ENCODE assay signal across 12 mouse cellular contexts in genomic region chr14:11775951-11776495, GRCm38 (mm10).
DNase-seq lines count a peak whose midpoint lies in the region; ATAC-seq and TF ChIP-seq lines count a peak whose summit lies in the region.
"Had no signal": no experiment of that assay in that cellular context is flagged by ENCODE, and none has a peak within 500 bp of the region (broad histone marks: within the 10 kb centered on the region; RNA-seq: fewer than 3 reads in every experiment).

No protein-coding gene starts in this region.

- no peaks in the 10 kb centered on the region for H3K9me3 ChIP-seq in hindbrain, embryonic 14.5 days (ENCODE audit: control insufficient read depth, low read length)
- no peaks in the 10 kb centered on the region for H3K9me3 ChIP-seq in hindbrain, embryonic 11.5 days (ENCODE audit: control insufficient read depth, low read length)
- H3K9me3 ChIP-seq: limb, embryonic 12.5 days; stomach, embryonic 15.5 days had no signal

- no peaks in the 10 kb centered on the region for H3K27me3 ChIP-seq in hindbrain, embryonic 14.5 days (ENCODE audit: control insufficient read depth, insufficient read depth, low read length)
- H3K27me3 ChIP-seq in hindbrain, embryonic 11.5 days (ENCODE audit: control insufficient read depth, insufficient read depth, low read length) = no peaks in the 10 kb centered on the region
- H3K27me3 ChIP-seq: limb, embryonic 12.5 days; megakaryocyte, embryonic 14.5 days; stomach, embryonic 15.5 days had no signal

- ATAC-seq in hindbrain, embryonic 14.5 days (ENCODE audit: low FRiP score) = no peak
- ATAC-seq in hindbrain, embryonic 11.5 days (ENCODE audit: low FRiP score) = no peak

- TF ChIP-seq CTCF in layer of hippocampus, adult 2 months (conservative IDR thresholded peaks at IDR 0.05) = no peak

- 0 out of 2 replicates have a peak overlapping the region, but pooled peaks have one; percentile 6 for H3K9ac ChIP-seq in hindbrain, embryonic 14.5 days
- no peak overlapping the region for H3K9ac ChIP-seq in hindbrain, embryonic 11.5 days (ENCODE audit: low read depth, low read length)
- H3K9ac ChIP-seq: limb, embryonic 12.5 days; stomach, embryonic 15.5 days had no signal

- no peak overlapping the region for H3K4me2 ChIP-seq in hindbrain, embryonic 14.5 days (replicated peaks)
- H3K4me2 ChIP-seq in hindbrain, embryonic 11.5 days (replicated peaks; ENCODE audit: low read depth, low read length) = no peak overlapping the region
- H3K4me2 ChIP-seq: stomach, embryonic 15.5 days had no signal

- 80% methylated on average over 6 of the region's 6 CpGs for WGBS in hindbrain, embryonic 14.5 days
- 79% methylated on average over 6 of the region's 6 CpGs for WGBS in hindbrain, embryonic 11.5 days

- no peaks in the 10 kb centered on the region for H3K36me3 ChIP-seq in hindbrain, embryonic 14.5 days (replicated peaks; ENCODE audit: control insufficient read depth, insufficient read depth)
- no peaks in the 10 kb centered on the region for H3K36me3 ChIP-seq in hindbrain, embryonic 11.5 days (ENCODE audit: control insufficient read depth, insufficient read depth, low read length)
- H3K36me3 ChIP-seq: limb, embryonic 12.5 days; stomach, embryonic 15.5 days had no signal

- peaks cover 22% of the 10 kb centered on the region for H3K4me1 ChIP-seq in hindbrain, embryonic 14.5 days (replicated peaks; ENCODE audit: control insufficient read depth, insufficient read depth, low read length)
- no peaks in the 10 kb centered on the region; the same call in 1 of the 2 replicates for H3K4me1 ChIP-seq in hindbrain, embryonic 11.5 days (replicated peaks; ENCODE audit: control insufficient read depth, insufficient read depth, low read length)
- H3K4me1 ChIP-seq in brown adipose tissue, adult 24 weeks (ENCODE audit: control insufficient read depth, insufficient read depth, insufficient read length, low read length) = peaks cover 13% of the 10 kb centered on the region
- H3K4me1 ChIP-seq: megakaryocyte, embryonic 14.5 days had no signal

- DNase-seq in hindbrain, embryonic 14.5 days (ENCODE audit: low spot score) = no peak
- DNase-seq in hindbrain, embryonic 11.5 days (ENCODE audit: low spot score) = no peak
- DNase-seq in layer of hippocampus, adult 2 months (ENCODE audit: low spot score in 2 of 2) = no peak
- DNase-seq in layer of hippocampus, postnatal 25 days (ENCODE audit: extremely low spot score in 1 of 2, low spot score in 1 of 2) = no peak
- peak; percentile 18 for DNase-seq in MN1 (ENCODE audit: low spot score)
- no peak for DNase-seq in adrenal gland, adult 2 months
- DNase-seq: layer of hippocampus, adult 9-11 months; spleen, adult 18-20 months had no signal

- H3K4me3 ChIP-seq in hindbrain, embryonic 14.5 days (replicated peaks; ENCODE audit: low read length) = no peak overlapping the region
- no peak overlapping the region for H3K4me3 ChIP-seq in hindbrain, embryonic 11.5 days (ENCODE audit: low read depth, low read length)
- no peak overlapping the region for H3K4me3 ChIP-seq in layer of hippocampus, adult 2 months
- no peak overlapping the region for H3K4me3 ChIP-seq in brown adipose tissue, adult 24 weeks (ENCODE audit: insufficient read depth, low read depth, low read length)
- H3K4me3 ChIP-seq: limb, embryonic 12.5 days; megakaryocyte, embryonic 14.5 days; stomach, embryonic 15.5 days had no signal

- no peak overlapping the region for H3K27ac ChIP-seq in hindbrain, embryonic 14.5 days
- H3K27ac ChIP-seq in hindbrain, embryonic 11.5 days (ENCODE audit: low read depth, low read length) = no peak overlapping the region
- peak overlapping the region; percentile 82; the same call in 1 of the 2 replicates for H3K27ac ChIP-seq in layer of hippocampus, adult 2 months
- H3K27ac ChIP-seq in brown adipose tissue, adult 24 weeks (replicated peaks; ENCODE audit: low read depth, low read length) = peak overlapping the region; percentile 78

Comparison
In these comparisons a context has a peak if more than half of its experiments do, and no peak if none do; other contexts are left out.
1. H3K27ac ChIP-seq: peak in layer of hippocampus, adult 2 months (single experiment) and brown adipose tissue, adult 24 weeks (single experiment); none in hindbrain, embryonic 14.5 days (single experiment) and hindbrain, embryonic 11.5 days (single experiment).